Mouse (Mus musculus) intestine, embryonic 14.5 days (tissue): ENCODE results near the gene Fbxl17. TPM values are rescaled to one million over a fixed set of nuclear protein-coding genes. Genes with fewer than 3 reads are reported as not detected.
A peak's percentile ranks its signal among the peaks of the same experiment; 100 is the strongest.

Source experiments
- ATAC-seq: fragments of 200-750 bp; cut with Nextera tagmentation; replicated peaks from 2 replicates; pipeline ENCODE4 v1.8.0; 2017; ENCODE audit warnings: low read depth, moderate number of reproducible peaks, moderate TSS enrichment, moderate library complexity; ENCODE audit not compliant: low FRiP score, low TSS enrichment
- DNase-seq: peaks from one replicate; pipeline ENCODE4 v3.0.0-alpha.2; 2018; ENCODE audit warnings: low spot score
- H3K27ac ChIP-seq: fragments of 300-500 bp; sonication (generic); 2 replicates; pipeline ENCODE4 v1.5.1; 2014; ENCODE audit warnings: low read depth, mild to moderate bottlenecking, control low read depth
- H3K27me3 ChIP-seq: fragments of 300-500 bp; sonication (generic); replicated peaks from 2 replicates; pipeline ENCODE4 v1.6.1; 2014; ENCODE audit warnings: low read length, control low read depth; ENCODE audit not compliant: control insufficient read depth, insufficient read depth
- H3K36me3 ChIP-seq: fragments of 300-500 bp; sonication (generic); 2 replicates; pipeline ENCODE4 v1.6.1; 2014; ENCODE audit warnings: low read length, control low read depth; ENCODE audit not compliant: control insufficient read depth, insufficient read depth
- H3K4me1 ChIP-seq: fragments of 300-500 bp; sonication (generic); replicated peaks from 2 replicates; pipeline ENCODE4 v1.6.1; 2014; ENCODE audit warnings: low read length, control low read depth, mixed read lengths; ENCODE audit not compliant: control insufficient read depth, insufficient read depth
- H3K4me2 ChIP-seq: fragments of 300-500 bp; sonication (generic); 2 replicates; pipeline ENCODE4 v1.6.1; 2014; ENCODE audit warnings: low read length
- H3K4me3 ChIP-seq: fragments of 300-500 bp; sonication (generic); 2 replicates; pipeline ENCODE4 v1.5.1; 2014; ENCODE audit warnings: low read depth, low read length, control low read depth, mixed read lengths
- H3K9ac ChIP-seq: fragments of 300-500 bp; sonication (generic); 2 replicates; pipeline ENCODE4 v1.6.1; 2014; ENCODE audit warnings: mild to moderate bottlenecking, low read length
- H3K9me3 ChIP-seq: fragments of 300-500 bp; sonication (generic); 2 replicates; pipeline ENCODE4 v1.6.1; 2016; ENCODE audit warnings: low read length, control low read depth; ENCODE audit not compliant: control insufficient read depth
- WGBS: fragments of 180-500 bp; shearing (Covaris S2); extraction: QIAGEN DNeasy Blood & Tissue Kit; methylation state at CpG from one replicate; pipeline ENCODE4 v1.1.7; 2014; 5-methylcytosine and 5-hydroxymethylcytosine counted together
- polyA plus RNA-seq: library from polyadenylated mRNA; unstranded; fragments of >200 nt; fragmentation: Nextera tagmentation; extraction: Ambion mirVana; gene quantifications from 2 replicates; pipeline ENCODE4 v1.2.1, GENCODE M21; 2014

Fbxl17 gene
- polyA plus RNA-seq, 1 experiment from 2014 or later: 7.5 TPM

- no peaks in the 10 kb centered on the region for H3K9me3 ChIP-seq
- H3K4me3 ChIP-seq: no peak overlapping the region
- peaks cover 10% of the 10 kb centered on the region for H3K36me3 ChIP-seq
- H3K9ac ChIP-seq: no peak overlapping the region
- H3K27me3 ChIP-seq: no peaks in the 10 kb centered on the region
- WGBS: 65% methylated on average over 8 of the region's 8 CpGs
- ATAC-seq: no peak
- no peak for DNase-seq
- H3K27ac ChIP-seq: peak overlapping the region; percentile 54; the same call in 1 of the 2 replicates
- H3K4me1 ChIP-seq: peaks cover 26% of the 10 kb centered on the region
- H3K4me2 ChIP-seq: peak overlapping the region; percentile 16
Observed at GRCm38 (mm10) chr17:63492665-63493273, 7.0 kb downstream of the Fbxl17 start.

- DNase-seq (no peak), ATAC-seq (no peak)
- no peaks in the 10 kb centered on the region for H3K9me3 ChIP-seq
- no peak overlapping the region for H3K4me3 ChIP-seq
- 86% methylated on average over 4 of the region's 4 CpGs for WGBS
- no peak overlapping the region for H3K4me2 ChIP-seq
- peaks cover 20% of the 10 kb centered on the region for H3K36me3 ChIP-seq
- H3K4me1 ChIP-seq: 0 out of 2 replicates have a peak, but pooled peaks cover 6% of the 10 kb centered on the region
- H3K9ac ChIP-seq: no peak overlapping the region
- H3K27ac ChIP-seq: no peak overlapping the region
- H3K27me3 ChIP-seq: no peaks in the 10 kb centered on the region
Observed at GRCm38 (mm10) chr17:63489525-63489924, 10.3 kb downstream of the Fbxl17 start.

GRCm38 (mm10) chr17:63467866-63468265, 32.0 kb downstream of the Fbxl17 start:
- no peaks in the 10 kb centered on the region for H3K4me1 ChIP-seq
- peaks cover 10% of the 10 kb centered on the region; the same call in 1 of the 2 replicates for H3K36me3 ChIP-seq
- DNase-seq (peak; percentile 76), ATAC-seq (no peak)
- no peak overlapping the region for H3K9ac ChIP-seq
- 7% methylated on average over 6 of the region's 6 CpGs for WGBS
- H3K4me2 ChIP-seq: no peak overlapping the region
- no peak overlapping the region for H3K27ac ChIP-seq
- no peaks in the 10 kb centered on the region for H3K9me3 ChIP-seq
- no peak overlapping the region for H3K4me3 ChIP-seq
- no peaks in the 10 kb centered on the region for H3K27me3 ChIP-seq

GRCm38 (mm10) chr17:63465239-63465638, 34.6 kb downstream of the Fbxl17 start:
- Histone ChIP-seq H3K9ac (no peak overlapping the region), H3K9me3 (no peaks in the 10 kb centered on the region), H3K4me1 (no peaks in the 10 kb centered on the region), H3K4me3 (no peak overlapping the region), H3K4me2 (no peak overlapping the region), H3K27ac (no peak overlapping the region), H3K36me3 (0 out of 2 replicates have a peak, but pooled peaks cover 6% of the 10 kb centered on the region), H3K27me3 (no peaks in the 10 kb centered on the region)
- DNase-seq (no peak), ATAC-seq (no peak)
- WGBS: 49% methylated on average over 1 of the region's 1 CpGs

GRCm38 (mm10) chr17:63462512-63462911, 37.3 kb downstream of the Fbxl17 start:
- no peaks in the 10 kb centered on the region for H3K27me3 ChIP-seq
- DNase-seq: no peak
- no peak overlapping the region for H3K9ac ChIP-seq
- no peaks in the 10 kb centered on the region for H3K4me1 ChIP-seq
- no peak overlapping the region for H3K4me3 ChIP-seq
- no peak for ATAC-seq
- H3K9me3 ChIP-seq: no peaks in the 10 kb centered on the region
- H3K4me2 ChIP-seq: no peak overlapping the region
- no peak overlapping the region for H3K27ac ChIP-seq
- H3K36me3 ChIP-seq: 0 out of 2 replicates have a peak, but pooled peaks cover 6% of the 10 kb centered on the region
- WGBS: 68% methylated on average over 7 of the region's 7 CpGs

- ATAC-seq: no peak
- DNase-seq: no peak
- Histone ChIP-seq H3K9ac (no peak overlapping the region), H3K9me3 (no peaks in the 10 kb centered on the region), H3K27ac (no peak overlapping the region), H3K27me3 (no peaks in the 10 kb centered on the region), H3K36me3 (0 out of 2 replicates have a peak, but pooled peaks cover 6% of the 10 kb centered on the region), H3K4me3 (no peak overlapping the region), H3K4me1 (no peaks in the 10 kb centered on the region), H3K4me2 (no peak overlapping the region)
- 79% methylated on average over 9 of the region's 9 CpGs for WGBS
Observed at GRCm38 (mm10) chr17:63459712-63460495, 39.9 kb downstream of the Fbxl17 start.

GRCm38 (mm10) chr17:63458052-63458451, 41.8 kb downstream of the Fbxl17 start:
- H3K27me3 ChIP-seq: no peaks in the 10 kb centered on the region
- DNase-seq (no peak), ATAC-seq (no peak)
- H3K9ac ChIP-seq: no peak overlapping the region
- no peaks in the 10 kb centered on the region for H3K9me3 ChIP-seq
- H3K4me3 ChIP-seq: no peak overlapping the region
- H3K27ac ChIP-seq: no peak overlapping the region
- no peaks in the 10 kb centered on the region for H3K4me1 ChIP-seq
- no peaks in the 10 kb centered on the region for H3K36me3 ChIP-seq
- no peak overlapping the region for H3K4me2 ChIP-seq
- WGBS: 98% methylated on average over 3 of the region's 3 CpGs

- Histone ChIP-seq H3K4me2 (no peak overlapping the region), H3K36me3 (no peaks in the 10 kb centered on the region), H3K27ac (0 out of 2 replicates have a peak overlapping the region, but pooled peaks have one; percentile 44), H3K9me3 (no peaks in the 10 kb centered on the region), H3K4me1 (no peaks in the 10 kb centered on the region), H3K27me3 (no peaks in the 10 kb centered on the region), H3K9ac (no peak overlapping the region), H3K4me3 (no peak overlapping the region)
- peak; percentile 41 for DNase-seq
- ATAC-seq: no peak
- 45% methylated on average over 10 of the region's 10 CpGs for WGBS
Observed at GRCm38 (mm10) chr17:63451311-63452006, 48.4 kb downstream of the Fbxl17 start.
